Mouse (Mus musculus) liver, adult 2 months (tissue): Measurements from ENCODE around the gene Nasp. TPM values are rescaled to one million over a fixed set of nuclear protein-coding genes. Genes with fewer than 3 reads are reported as not detected.

Experiments
- DNase-seq: peaks from one replicate; pipeline ENCODE4 v3.0.0-alpha.2; 2011; ENCODE audit warnings: low read depth, low spot score; ENCODE audit errors: extremely low read depth
- H3K27ac ChIP-seq: fragments of 200-500 bp; replicated peaks from 2 replicates; pipeline ENCODE4 v1.5.1; 2012; ENCODE audit warnings: low read depth, mild to moderate bottlenecking, control low read depth, inconsistent platforms, low read length; ENCODE audit not compliant: insufficient read depth
- H3K27me3 ChIP-seq: fragments of 200-500 bp; 2 replicates; pipeline ENCODE4 v1.6.1; 2012; ENCODE audit warnings: mild to moderate bottlenecking, moderate library complexity, low read length, inconsistent platforms; ENCODE audit not compliant: control insufficient read depth, insufficient read depth
- H3K36me3 ChIP-seq: fragments of 200-500 bp; 2 replicates; pipeline ENCODE4 v1.6.1; 2012; ENCODE audit warnings: low read length, inconsistent platforms; ENCODE audit not compliant: control insufficient read depth, insufficient read depth
- H3K4me1 ChIP-seq: fragments of 200-500 bp; 2 replicates; pipeline ENCODE4 v1.6.1; 2011; ENCODE audit warnings: low read length; ENCODE audit not compliant: control insufficient read depth, insufficient read depth
- H3K4me3 ChIP-seq: fragments of 200-500 bp; 2 replicates; pipeline ENCODE4 v1.5.1; 2011; ENCODE audit warnings: low read depth, mild to moderate bottlenecking, control low read depth, low read length, moderate library complexity; ENCODE audit not compliant: insufficient read depth
- H3K79me2 ChIP-seq: fragments of 200-500 bp; 2 replicates; pipeline ENCODE4 v1.6.1; 2012; ENCODE audit warnings: inconsistent platforms, mild to moderate bottlenecking, low read length, moderate library complexity; ENCODE audit not compliant: control insufficient read depth, insufficient read depth
- H3K9ac ChIP-seq: fragments of 200-500 bp; 2 replicates; pipeline ENCODE4 v1.6.1; 2012; ENCODE audit warnings: low read depth, mild to moderate bottlenecking, control low read depth, inconsistent platforms, low read length
- CTCF ChIP-seq: fragments of 200-500 bp; IDR thresholded peaks from 2 replicates; pipeline ENCODE4 v1.5.1; 2011; ENCODE audit warnings: low read depth, low read length, control low read depth
- POLR2A ChIP-seq: fragments of 200-500 bp; IDR thresholded peaks from 2 replicates; pipeline ENCODE4 v1.6.1; 2011; ENCODE audit warnings: low read length, control low read depth; ENCODE audit not compliant: insufficient read depth; ENCODE audit errors: extremely low read depth
- WGBS: fragments of 180-500 bp; shearing (Covaris S2); methylation state at CpG from one replicate; pipeline ENCODE4 v1.1.7; 2018; 5-methylcytosine and 5-hydroxymethylcytosine counted together
- polyA plus RNA-seq: library from polyadenylated mRNA; depleted of rRNA; stranded (reverse); fragments of >200 nt; gene quantifications from 2 replicates; pipeline ENCODE4 v1.2.3, GENCODE M21; 2012
- total RNA-seq: library from RNA; depleted of rRNA; stranded (reverse); fragments of >200 nt; gene quantifications from 2 replicates; pipeline ENCODE4 v1.2.3, GENCODE M21; 2014

Nasp gene
- total and polyA plus RNA-seq, 2 experiments: 2.0 to 12.4 TPM

- Histone ChIP-seq H3K27ac (peak overlapping the region; percentile 88), H3K79me2 (peaks cover 10% of the 10 kb centered on the region; the same call in 1 of the 2 replicates), H3K27me3 (no peaks in the 10 kb centered on the region), H3K4me1 (no peaks in the 10 kb centered on the region; the same call in 1 of the 2 replicates), H3K36me3 (no peaks in the 10 kb centered on the region), H3K4me3 (peak overlapping the region; percentile 99), H3K9ac (peak overlapping the region; percentile 95)
- peak; percentile 84 for TF ChIP-seq POLR2A
- TF ChIP-seq CTCF: no peak
- WGBS: 0% methylated on average over 13 of the region's 13 CpGs
- peak; percentile 84 for DNase-seq
Observed at GRCm38 (mm10) chr4:116627359-116627716, 403 bp downstream of the Nasp start.

GRCm38 (mm10) chr4:116626658-116627358 is 933 bp downstream of the Nasp start:
- H3K4me1 ChIP-seq: no peaks in the 10 kb centered on the region; the same call in 1 of the 2 replicates
- WGBS: under 1% methylated on average over 53 of the region's 53 CpGs
- H3K9ac ChIP-seq: peak overlapping the region; percentile 95
- peak overlapping the region; percentile 88 for H3K27ac ChIP-seq
- H3K4me3 ChIP-seq: peak overlapping the region; percentile 99
- H3K27me3 ChIP-seq: no peaks in the 10 kb centered on the region
- DNase-seq: peak; percentile 65
- H3K79me2 ChIP-seq: peaks cover 10% of the 10 kb centered on the region; the same call in 1 of the 2 replicates
- H3K36me3 ChIP-seq: peaks cover 4% of the 10 kb centered on the region; the same call in 1 of the 2 replicates
- TF ChIP-seq POLR2A: no peak
- TF ChIP-seq CTCF: no peak

- H3K27me3 ChIP-seq: no peaks in the 10 kb centered on the region
- no peak overlapping the region for H3K9ac ChIP-seq
- peaks cover 14% of the 10 kb centered on the region; the same call in 1 of the 2 replicates for H3K79me2 ChIP-seq
- no peak overlapping the region for H3K4me3 ChIP-seq
- DNase-seq: no peak
- TF ChIP-seq POLR2A (no peak), CTCF (no peak)
- H3K36me3 ChIP-seq: peaks cover 17% of the 10 kb centered on the region
- no peaks in the 10 kb centered on the region; the same call in 1 of the 2 replicates for H3K4me1 ChIP-seq
- WGBS: 91% methylated on average over 4 of the region's 4 CpGs
- no peak overlapping the region for H3K27ac ChIP-seq
Observed at GRCm38 (mm10) chr4:116624831-116625230, 2.9 kb downstream of the Nasp start.

GRCm38 (mm10) chr4:116615237-116615636 is 12.5 kb downstream of the Nasp start:
- Histone ChIP-seq H3K9ac (no peak overlapping the region), H3K36me3 (peaks cover 34% of the 10 kb centered on the region), H3K79me2 (no peaks in the 10 kb centered on the region; the same call in 1 of the 2 replicates), H3K4me3 (no peak overlapping the region), H3K27me3 (no peaks in the 10 kb centered on the region), H3K4me1 (no peaks in the 10 kb centered on the region), H3K27ac (no peak overlapping the region)
- DNase-seq: no peak
- no peak for TF ChIP-seq POLR2A
- TF ChIP-seq CTCF: no peak
- WGBS: 98% methylated on average over 2 of the region's 2 CpGs

GRCm38 (mm10) chr4:116612621-116613020 is 15.1 kb downstream of the Nasp start:
- H3K27me3 ChIP-seq: no peaks in the 10 kb centered on the region
- no peaks in the 10 kb centered on the region for H3K4me1 ChIP-seq
- peaks cover 37% of the 10 kb centered on the region for H3K36me3 ChIP-seq
- no peaks in the 10 kb centered on the region; the same call in 1 of the 2 replicates for H3K79me2 ChIP-seq
- TF ChIP-seq POLR2A: no peak
- no peak for TF ChIP-seq CTCF
- no peak overlapping the region for H3K27ac ChIP-seq
- H3K9ac ChIP-seq: no peak overlapping the region
- DNase-seq: no peak
- no peak overlapping the region for H3K4me3 ChIP-seq
- WGBS: 95% methylated on average over 2 of the region's 2 CpGs
